Mouse (Mus musculus) CH12.LX (cell line): ENCODE data around the gene Spag6l.

Source experiments
- CHD2 ChIP-seq: IDR thresholded peaks from 2 replicates; pipeline ENCODE4 v1.6.1; 2011; ENCODE audit warnings: low read length, improper control_type of control experiment
- CTCF ChIP-seq, 2 experiments: IDR thresholded peaks in 1 of 2; conservative IDR thresholded peaks in 1 of 2; 2 replicates each; pipeline ENCODE4 v1.5.1; 2011 to 2012; ENCODE audit warnings: low read depth in 2 of 2, low read length in 2 of 2, improper control_type of control experiment in 1 of 2, inconsistent platforms in 1 of 2, mild to moderate bottlenecking in 1 of 2, moderate library complexity in 1 of 2
- EP300 ChIP-seq: IDR thresholded peaks from 2 replicates; pipeline ENCODE4 v1.6.1; 2011; ENCODE audit warnings: low read length, improper control_type of control experiment
- HCFC1 ChIP-seq: IDR thresholded peaks from 2 replicates; pipeline ENCODE4 v1.6.1; 2012; ENCODE audit warnings: low read depth, mild to moderate bottlenecking, inconsistent platforms, low read length, improper control_type of control experiment
- IRF4 ChIP-seq: IDR thresholded peaks from 2 replicates; pipeline ENCODE4 v1.6.1; 2014; ENCODE audit warnings: low read depth, mild to moderate bottlenecking, inconsistent platforms, low read length, improper control_type of control experiment
- MAFK ChIP-seq: IDR thresholded peaks from 2 replicates; pipeline ENCODE4 v1.6.1; 2011; ENCODE audit warnings: low read length, improper control_type of control experiment; ENCODE audit not compliant: insufficient replicate concordance
- MAZ ChIP-seq: IDR thresholded peaks from 2 replicates; pipeline ENCODE4 v1.6.1; 2012; ENCODE audit warnings: low read depth, mild to moderate bottlenecking, inconsistent platforms, low read length, improper control_type of control experiment, moderate library complexity
- NELFE ChIP-seq: IDR thresholded peaks from 2 replicates; pipeline ENCODE4 v1.6.1; 2011; ENCODE audit warnings: low read depth, low read length, improper control_type of control experiment
- POLR2A ChIP-seq: IDR thresholded peaks from 2 replicates; pipeline ENCODE4 v1.6.1; 2011; ENCODE audit warnings: low read depth, mild to moderate bottlenecking, improper control_type of control experiment, low read length
- SIN3A ChIP-seq: IDR thresholded peaks from 2 replicates; pipeline ENCODE4 v1.6.1; 2012; ENCODE audit warnings: low read length, improper control_type of control experiment, inconsistent platforms
- USF2 ChIP-seq: conservative IDR thresholded peaks from 2 replicates; pipeline ENCODE4 v1.6.1; 2011; ENCODE audit warnings: low read depth, low read length, improper control_type of control experiment
- ZC3H11A ChIP-seq: IDR thresholded peaks from 2 replicates; pipeline ENCODE4 v1.6.1; 2012; ENCODE audit warnings: low read depth, mild to moderate bottlenecking, inconsistent platforms, low read length, improper control_type of control experiment
- ZKSCAN1 ChIP-seq: IDR thresholded peaks from 2 replicates; pipeline ENCODE4 v1.6.1; 2012; ENCODE audit warnings: low read depth, inconsistent platforms, low read length, improper control_type of control experiment, borderline replicate concordance

GRCm38 (mm10) chr16:16862288-16862687 is 33.0 kb upstream of the Spag6l start:
- TF ChIP-seq CTCF (conservative IDR thresholded peaks at IDR 0.05 in 1 of 2, IDR thresholded peaks at IDR 0.05 in 1 of 2; ENCODE audit: low read depth in 2 of 2, low read length in 2 of 2) (no peak), ZKSCAN1 (no peak), MAZ (no peak), SIN3A (no peak), ZC3H11A (no peak), POLR2A (no peak), MAFK (no peak), CHD2 (no peak), USF2 (no peak), IRF4 (no peak), NELFE (no peak), EP300 (no peak), HCFC1 (no peak)
